Mouse (Mus musculus) hindbrain, embryonic 14.5 days (tissue): Measurements from ENCODE around the gene Ankrd44. TPM values are rescaled to one million over a fixed set of nuclear protein-coding genes. Genes with fewer than 3 reads are reported as not detected.

Experiments used
- ATAC-seq: fragments of 200-750 bp; cut with Nextera tagmentation; 2 replicates; pipeline ENCODE4 v1.8.0; 2017; ENCODE audit warnings: moderate number of reproducible peaks, mild to moderate bottlenecking, moderate TSS enrichment, moderate library complexity; ENCODE audit not compliant: low FRiP score
- DNase-seq: peaks from one replicate; pipeline ENCODE4 v3.0.0-alpha.2; 2015; ENCODE audit warnings: low spot score
- H3K27ac ChIP-seq: fragments of 300-500 bp; sonication (generic); 2 replicates; pipeline ENCODE4 v1.5.1; 2014; ENCODE audit warnings: mild to moderate bottlenecking, moderate library complexity
- H3K27me3 ChIP-seq: fragments of 300-500 bp; sonication (generic); 2 replicates; pipeline ENCODE4 v1.6.1; 2014; ENCODE audit warnings: mild to moderate bottlenecking, low read length, mixed read lengths; ENCODE audit not compliant: control insufficient read depth, insufficient read depth
- H3K36me3 ChIP-seq: fragments of 300-500 bp; sonication (generic); replicated peaks from 2 replicates; pipeline ENCODE4 v1.6.1; 2014; ENCODE audit not compliant: control insufficient read depth, insufficient read depth
- H3K4me1 ChIP-seq: fragments of 300-500 bp; sonication (generic); replicated peaks from 2 replicates; pipeline ENCODE4 v1.6.1; 2014; ENCODE audit warnings: antibody characterized with exemption, low read length, mixed read lengths; ENCODE audit not compliant: control insufficient read depth, insufficient read depth
- H3K4me2 ChIP-seq: fragments of 300-500 bp; sonication (generic); replicated peaks from 2 replicates; pipeline ENCODE4 v1.6.1; 2014; ENCODE audit warnings: mild to moderate bottlenecking, moderate library complexity
- H3K4me3 ChIP-seq: fragments of 300-500 bp; sonication (generic); replicated peaks from 2 replicates; pipeline ENCODE4 v1.5.1; 2014; ENCODE audit warnings: mild to moderate bottlenecking, low read length
- H3K9ac ChIP-seq: fragments of 300-500 bp; sonication (generic); 2 replicates; pipeline ENCODE4 v1.6.1; 2014
- H3K9me3 ChIP-seq: fragments of 300-500 bp; sonication (generic); 2 replicates; pipeline ENCODE4 v1.6.1; 2016; ENCODE audit warnings: low read length; ENCODE audit not compliant: control insufficient read depth
- WGBS: fragments of 180-500 bp; shearing (Covaris S2); extraction: QIAGEN DNeasy Blood & Tissue Kit; methylation state at CpG from one replicate; pipeline ENCODE4 v1.1.7; 2014; 5-methylcytosine and 5-hydroxymethylcytosine counted together
- polyA plus RNA-seq: library from polyadenylated mRNA; unstranded; fragments of >200 nt; fragmentation: Nextera tagmentation; extraction: Ambion mirVana; gene quantifications from 2 replicates; pipeline ENCODE4 v1.2.1, GENCODE M21; 2014

Ankrd44 gene
- polyA plus RNA-seq, 1 experiment from 2014 or later: 30.0 TPM

- ATAC-seq (no peak), DNase-seq (no peak)
- no peak overlapping the region for H3K9ac ChIP-seq
- H3K9me3 ChIP-seq: no peaks in the 10 kb centered on the region
- no peak overlapping the region for H3K4me2 ChIP-seq
- no peaks in the 10 kb centered on the region for H3K36me3 ChIP-seq
- no peak overlapping the region for H3K27ac ChIP-seq
- 73% methylated on average over 10 of the region's 10 CpGs for WGBS
- H3K4me3 ChIP-seq: no peak overlapping the region
- H3K27me3 ChIP-seq: no peaks in the 10 kb centered on the region
- H3K4me1 ChIP-seq: no peaks in the 10 kb centered on the region
Measured at GRCm38 (mm10) chr1:54877423-54878073, 48.6 kb downstream of the Ankrd44 start.

DNA sequence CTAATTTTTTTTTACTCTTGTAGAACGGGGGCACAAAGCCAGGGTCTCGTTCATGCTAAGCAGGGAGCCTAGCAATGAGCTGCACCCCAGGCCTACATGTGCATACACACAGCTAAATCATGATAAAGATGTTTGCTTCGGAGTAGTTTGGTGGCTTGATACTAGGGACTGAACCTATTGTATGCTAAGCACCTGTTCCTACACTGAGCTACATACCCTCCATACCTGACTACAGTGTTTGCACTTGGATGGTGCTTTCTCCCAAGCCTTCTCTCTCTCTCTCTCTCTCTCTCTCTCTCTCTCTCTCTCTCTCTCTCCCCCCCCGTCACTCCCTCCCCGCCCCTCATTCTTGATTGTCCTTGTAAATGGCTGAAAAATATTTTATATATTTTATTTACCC lies 49.2 kb downstream of the Ankrd44 start:
- ATAC-seq (no peak), DNase-seq (no peak)
- Histone ChIP-seq H3K4me3 (no peak overlapping the region), H3K4me1 (no peaks in the 10 kb centered on the region), H3K9me3 (no peaks in the 10 kb centered on the region), H3K27me3 (no peaks in the 10 kb centered on the region), H3K9ac (no peak overlapping the region), H3K36me3 (no peaks in the 10 kb centered on the region), H3K27ac (no peak overlapping the region), H3K4me2 (no peak overlapping the region)
- 91% methylated on average over 5 of the region's 5 CpGs for WGBS

DNA sequence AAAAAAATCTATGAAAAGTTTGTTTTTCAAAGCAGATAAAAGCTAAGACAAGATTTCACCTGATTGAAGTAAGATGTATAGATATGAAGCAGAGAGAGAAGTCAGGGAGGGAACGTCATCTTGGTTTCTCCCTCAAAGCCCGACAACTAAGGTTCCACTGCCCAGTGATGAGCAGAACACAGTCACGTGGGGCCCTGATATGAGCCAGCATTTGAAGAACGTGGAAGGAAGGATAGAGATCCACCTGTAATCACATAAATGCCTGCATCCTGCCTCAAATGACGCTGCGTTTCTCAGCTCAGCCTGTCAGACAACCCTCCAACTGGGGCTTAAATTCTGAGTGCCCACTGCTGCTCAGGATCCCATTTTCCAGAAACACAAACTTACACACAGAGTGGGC lies 52.1 kb downstream of the Ankrd44 start:
- Histone ChIP-seq H3K9ac (no peak overlapping the region), H3K4me3 (no peak overlapping the region), H3K36me3 (no peaks in the 10 kb centered on the region), H3K4me2 (no peak overlapping the region), H3K4me1 (no peaks in the 10 kb centered on the region), H3K27me3 (no peaks in the 10 kb centered on the region), H3K9me3 (no peaks in the 10 kb centered on the region), H3K27ac (no peak overlapping the region)
- DNase-seq: no peak
- no peak for ATAC-seq
- 89% methylated on average over 6 of the region's 6 CpGs for WGBS

DNA sequence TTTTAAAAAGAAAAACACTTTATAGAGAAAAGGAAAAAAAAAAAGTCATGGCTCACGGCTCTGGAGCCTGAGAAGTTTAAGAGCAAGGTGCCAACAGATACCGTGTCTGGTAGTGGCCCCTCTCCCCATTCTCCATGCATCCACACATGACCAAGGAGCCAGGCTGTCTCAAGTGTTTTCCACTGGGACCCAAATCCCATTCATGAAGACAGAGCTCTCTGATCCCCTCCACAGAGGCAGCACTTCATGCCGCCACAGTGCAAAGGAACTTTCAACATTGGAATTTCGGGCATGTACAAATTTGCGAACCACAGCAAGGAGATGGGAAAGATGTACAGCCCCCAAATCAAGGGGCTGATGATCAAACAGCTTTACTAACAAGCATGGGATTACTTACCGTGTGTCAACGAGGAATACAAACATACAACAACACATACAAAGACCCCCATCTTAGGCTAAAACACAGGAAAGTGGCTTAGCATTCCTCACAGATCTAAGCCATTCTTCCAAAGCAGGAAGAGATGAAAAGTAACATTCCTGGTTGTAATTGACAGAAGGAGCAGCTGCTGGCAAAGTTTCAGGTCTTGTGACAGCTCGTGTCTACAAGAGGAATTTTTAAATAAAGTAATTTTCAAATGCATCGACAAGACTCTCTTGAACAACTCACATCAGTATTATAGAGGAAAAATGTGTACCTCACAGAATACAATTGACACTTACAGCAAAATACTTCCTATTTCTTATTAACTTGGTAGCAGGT lies 53.1 kb downstream of the Ankrd44 start:
- Histone ChIP-seq H3K4me3 (no peak overlapping the region), H3K4me1 (0 out of 2 replicates have a peak, but pooled peaks cover 3% of the 10 kb centered on the region), H3K27ac (no peak overlapping the region), H3K27me3 (no peaks in the 10 kb centered on the region), H3K36me3 (no peaks in the 10 kb centered on the region), H3K4me2 (no peak overlapping the region), H3K9ac (no peak overlapping the region), H3K9me3 (no peaks in the 10 kb centered on the region)
- 84% methylated on average over 9 of the region's 9 CpGs for WGBS
- ATAC-seq: no peak
- no peak for DNase-seq

- Histone ChIP-seq H3K9me3 (no peaks in the 10 kb centered on the region), H3K36me3 (no peaks in the 10 kb centered on the region), H3K4me1 (0 out of 2 replicates have a peak, but pooled peaks cover 3% of the 10 kb centered on the region), H3K4me2 (no peak overlapping the region), H3K27ac (no peak overlapping the region), H3K9ac (no peak overlapping the region), H3K27me3 (no peaks in the 10 kb centered on the region), H3K4me3 (no peak overlapping the region)
- no peak for DNase-seq
- whole genome bisulfite sequencing: 95% methylated on average over 1 of the region's 1 CpGs
- no peak for ATAC-seq
Measured at GRCm38 (mm10) chr1:54871321-54871720, 54.9 kb downstream of the Ankrd44 start.

DNA sequence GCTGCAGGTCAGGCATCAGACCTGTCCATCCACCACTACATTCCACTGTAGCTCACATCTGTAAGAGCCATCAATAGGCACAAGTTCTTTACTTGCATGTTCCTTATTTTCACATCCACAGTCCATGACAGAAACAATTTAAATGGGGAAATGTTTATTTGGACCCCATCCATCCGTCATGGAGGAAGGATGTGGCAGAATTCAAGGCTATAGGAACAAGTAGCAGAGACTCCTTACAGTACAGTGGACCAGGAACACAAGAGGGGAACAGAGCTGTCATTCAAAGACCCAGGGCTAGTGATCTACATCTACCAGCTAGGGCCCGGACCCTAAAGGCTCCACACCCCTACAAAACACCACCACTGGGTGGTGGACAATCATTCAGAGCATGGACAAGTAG lies 55.6 kb downstream of the Ankrd44 start:
- no peaks in the 10 kb centered on the region for H3K27me3 ChIP-seq
- H3K9me3 ChIP-seq: no peaks in the 10 kb centered on the region
- ATAC-seq: no peak
- 0 out of 2 replicates have a peak, but pooled peaks cover 3% of the 10 kb centered on the region for H3K4me1 ChIP-seq
- H3K9ac ChIP-seq: no peak overlapping the region
- WGBS: 95% methylated on average over 2 of the region's 2 CpGs
- no peaks in the 10 kb centered on the region for H3K36me3 ChIP-seq
- H3K4me2 ChIP-seq: no peak overlapping the region
- no peak overlapping the region for H3K4me3 ChIP-seq
- H3K27ac ChIP-seq: no peak overlapping the region
- DNase-seq: no peak

DNA sequence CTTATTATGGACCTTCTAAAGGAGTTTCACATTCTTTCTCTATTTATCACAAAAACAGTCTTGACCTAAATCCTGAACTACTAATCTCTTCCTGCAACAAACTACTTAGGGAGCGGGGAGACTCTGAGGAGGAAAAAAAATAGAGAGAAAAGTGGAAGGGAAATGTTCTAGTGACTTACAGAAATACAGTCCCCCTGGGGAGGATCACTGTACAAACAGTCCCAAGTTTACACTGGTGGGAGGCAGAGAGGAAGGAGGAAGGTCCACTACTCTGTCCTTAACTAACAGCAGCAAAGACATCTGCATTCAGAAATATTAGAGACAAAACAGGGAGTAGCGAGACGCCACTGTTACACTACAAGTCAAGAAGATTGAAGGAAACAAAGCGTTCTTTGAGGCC lies 59.0 kb downstream of the Ankrd44 start:
- no peak for ATAC-seq
- no peaks in the 10 kb centered on the region for H3K9me3 ChIP-seq
- H3K27me3 ChIP-seq: no peaks in the 10 kb centered on the region
- H3K4me1 ChIP-seq: 0 out of 2 replicates have a peak, but pooled peaks cover 3% of the 10 kb centered on the region
- no peak overlapping the region for H3K4me3 ChIP-seq
- no peak for DNase-seq
- H3K27ac ChIP-seq: no peak overlapping the region
- 48% methylated on average over 4 of the region's 4 CpGs for WGBS
- H3K9ac ChIP-seq: no peak overlapping the region
- H3K4me2 ChIP-seq: no peak overlapping the region
- H3K36me3 ChIP-seq: no peaks in the 10 kb centered on the region

DNA sequence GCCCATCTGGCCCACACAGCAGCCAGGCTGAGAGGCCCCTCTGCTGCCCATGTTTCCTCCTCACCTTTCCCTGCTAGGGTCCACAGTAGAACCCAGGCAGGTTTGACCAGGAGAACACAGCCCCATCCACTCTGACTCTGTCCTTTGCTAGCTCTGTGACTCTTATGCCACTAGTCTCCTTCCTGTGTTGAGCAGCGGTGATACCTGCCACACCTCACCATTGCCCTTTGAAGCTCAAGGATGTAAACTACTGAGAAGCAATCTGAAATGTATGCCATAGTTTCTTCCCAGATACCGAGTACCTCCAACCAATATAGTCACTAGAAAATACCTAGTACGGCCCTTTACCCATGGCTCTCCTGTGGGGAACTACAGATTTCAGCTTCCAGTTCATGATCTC lies 60.1 kb downstream of the Ankrd44 start:
- ATAC-seq (no peak), DNase-seq (no peak)
- Histone ChIP-seq H3K36me3 (no peaks in the 10 kb centered on the region), H3K9me3 (no peaks in the 10 kb centered on the region), H3K27ac (no peak overlapping the region), H3K4me1 (0 out of 2 replicates have a peak, but pooled peaks cover 6% of the 10 kb centered on the region), H3K27me3 (no peaks in the 10 kb centered on the region), H3K9ac (no peak overlapping the region), H3K4me3 (no peak overlapping the region), H3K4me2 (no peak overlapping the region)
- 85% methylated on average over 3 of the region's 3 CpGs for WGBS

GRCm38 (mm10) chr1:54864928-54865652 lies 61.1 kb downstream of the Ankrd44 start:
- H3K27me3 ChIP-seq: no peaks in the 10 kb centered on the region
- no peak overlapping the region for H3K9ac ChIP-seq
- no peaks in the 10 kb centered on the region for H3K36me3 ChIP-seq
- ATAC-seq (no peak), DNase-seq (no peak)
- no peak overlapping the region for H3K4me2 ChIP-seq
- no peak overlapping the region for H3K27ac ChIP-seq
- 0 out of 2 replicates have a peak, but pooled peaks cover 6% of the 10 kb centered on the region for H3K4me1 ChIP-seq
- WGBS: 86% methylated on average over 7 of the region's 7 CpGs
- no peaks in the 10 kb centered on the region for H3K9me3 ChIP-seq
- H3K4me3 ChIP-seq: no peak overlapping the region
